Mouse (Mus musculus) G1E (cell line): ENCODE measurements around the gene Phox2a. TPM values are rescaled to one million over a fixed set of nuclear protein-coding genes. Genes with fewer than 3 reads are reported as not detected.

Experiments used
- ATAC-seq: 2 replicates; pipeline ENCODE4 v1.8.0; 2016; ENCODE audit warnings: mild to moderate bottlenecking; ENCODE audit not compliant: insufficient number of reproducible peaks, poor library complexity, low FRiP score, severe bottlenecking; ENCODE audit errors: extremely low read depth
- DNase-seq: peaks from one replicate; pipeline ENCODE4 v3.0.0; 2012; ENCODE audit warnings: low spot score
- H3K27me3 ChIP-seq: 2 replicates; pipeline ENCODE4 v1.6.1; 2012; ENCODE audit warnings: mild to moderate bottlenecking, low read length, inconsistent platforms; ENCODE audit not compliant: insufficient read depth
- H3K36me3 ChIP-seq: replicated peaks from 2 replicates; pipeline ENCODE3; 2012; ENCODE audit warnings: mild to moderate bottlenecking, inconsistent platforms
- H3K4me1 ChIP-seq: 2 replicates; pipeline ENCODE4 v1.6.1; 2012; ENCODE audit warnings: low read depth, low read length, inconsistent platforms, mixed read lengths; ENCODE audit not compliant: insufficient read depth
- H3K4me3 ChIP-seq: 2 replicates; pipeline ENCODE4 v1.5.1; 2012; ENCODE audit warnings: low read depth, mild to moderate bottlenecking, inconsistent platforms, low read length, moderate library complexity, mixed read lengths
- H3K9me3 ChIP-seq: replicated peaks from 2 replicates; pipeline ENCODE4 v1.6.1; 2012; ENCODE audit warnings: inconsistent platforms
- CTCF ChIP-seq: IDR thresholded peaks from 2 replicates; pipeline ENCODE4 v1.5.1; 2012; ENCODE audit warnings: low read depth, low read length, inconsistent platforms, mixed read lengths
- GATA1 ChIP-seq: IDR thresholded peaks from 2 replicates; pipeline ENCODE4 v1.6.1; 2012; ENCODE audit warnings: borderline replicate concordance, low read length, inconsistent platforms, mixed read lengths
- GATA2 ChIP-seq: IDR thresholded peaks from 2 replicates; pipeline ENCODE4 v1.6.1; 2012; ENCODE audit warnings: low read depth, low read length, inconsistent platforms, borderline replicate concordance
- POLR2AphosphoS5 ChIP-seq: IDR thresholded peaks from 2 replicates; pipeline ENCODE4 v1.6.1; 2012; ENCODE audit warnings: low read depth, low read length, inconsistent platforms; ENCODE audit not compliant: insufficient replicate concordance
- TAL1 ChIP-seq: conservative IDR thresholded peaks from 2 replicates; pipeline ENCODE4 v1.6.1; 2012; ENCODE audit warnings: low read depth, low read length, inconsistent platforms, mixed read lengths
- polyA plus RNA-seq: library from polyadenylated mRNA; stranded (reverse); fragments of >175 nt; gene quantifications from 2 replicates; pipeline ENCODE4 v1.2.3, GENCODE M21; 2012
- total RNA-seq, 2 experiments: library from RNA; stranded (forward) in 1 of 2; stranded (reverse) in 1 of 2; fragments of 200-1000 nt in 1 of 2; fragments of >200 nt in 1 of 2; fragmentation: Nextera tagmentation in 1 of 2; gene quantifications; 2 replicates each; pipeline ENCODE4 v1.2.3; 2014 to 2017

Gene Phox2a
- total and polyA plus RNA-seq, 3 experiments = 0.27 TPM; not detected in 2

DNA sequence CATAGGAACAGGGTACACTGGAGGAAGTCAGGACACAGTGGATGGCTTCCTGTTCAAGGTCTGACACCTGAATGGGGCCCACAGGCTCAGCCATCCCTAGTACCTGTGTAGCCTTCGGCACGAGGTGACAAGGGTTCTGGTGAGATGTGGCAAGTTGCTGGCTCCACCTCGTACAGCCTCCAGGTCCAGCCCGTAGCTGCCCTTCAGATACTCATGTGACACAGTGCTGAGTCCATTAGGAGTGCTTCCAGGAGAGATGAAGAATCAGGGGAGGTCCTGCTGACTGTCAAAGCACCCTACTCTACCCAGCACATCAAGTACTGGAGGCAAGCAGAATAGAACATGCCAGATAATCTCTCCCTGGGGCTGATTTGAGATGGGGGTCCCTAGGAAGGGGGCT lies 14.3 kb downstream of the Phox2a start:
- TF ChIP-seq GATA1 (no peak), POLR2AphosphoS5 (no peak), GATA2 (no peak), CTCF (no peak), TAL1 (no peak)
- no peaks in the 10 kb centered on the region for H3K27me3 ChIP-seq
- H3K4me1 ChIP-seq = peaks cover 16% of the 10 kb centered on the region
- ATAC-seq (no peak), DNase-seq (no peak)
- H3K4me3 ChIP-seq = no peak overlapping the region
- H3K9me3 ChIP-seq = no peaks in the 10 kb centered on the region
- peaks cover 79% of the 10 kb centered on the region for H3K36me3 ChIP-seq

DNA sequence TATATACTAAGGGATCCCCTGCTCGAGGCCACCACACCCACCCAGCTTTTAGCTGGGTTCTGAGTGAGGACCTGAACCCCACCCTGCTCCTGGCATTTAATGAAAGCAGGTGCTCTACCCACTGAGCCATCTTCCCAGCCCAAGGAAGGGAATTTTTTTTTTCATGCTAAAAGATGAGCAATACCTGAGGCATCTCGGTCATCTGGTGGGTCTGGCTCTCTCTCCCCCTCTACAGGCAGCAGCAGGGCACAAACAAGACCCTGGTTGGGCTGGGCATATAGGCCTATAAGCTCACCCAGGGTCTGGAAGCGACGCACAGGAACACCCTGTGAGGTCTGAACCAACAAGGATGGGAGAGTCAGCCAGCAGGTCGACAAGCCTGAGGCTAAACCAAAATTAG lies 15.2 kb downstream of the Phox2a start:
- TF ChIP-seq POLR2AphosphoS5 = no peak
- TF ChIP-seq CTCF = no peak
- no peak for TF ChIP-seq GATA2
- TF ChIP-seq GATA1 = no peak
- no peak for TF ChIP-seq TAL1
- no peak for ATAC-seq

DNA sequence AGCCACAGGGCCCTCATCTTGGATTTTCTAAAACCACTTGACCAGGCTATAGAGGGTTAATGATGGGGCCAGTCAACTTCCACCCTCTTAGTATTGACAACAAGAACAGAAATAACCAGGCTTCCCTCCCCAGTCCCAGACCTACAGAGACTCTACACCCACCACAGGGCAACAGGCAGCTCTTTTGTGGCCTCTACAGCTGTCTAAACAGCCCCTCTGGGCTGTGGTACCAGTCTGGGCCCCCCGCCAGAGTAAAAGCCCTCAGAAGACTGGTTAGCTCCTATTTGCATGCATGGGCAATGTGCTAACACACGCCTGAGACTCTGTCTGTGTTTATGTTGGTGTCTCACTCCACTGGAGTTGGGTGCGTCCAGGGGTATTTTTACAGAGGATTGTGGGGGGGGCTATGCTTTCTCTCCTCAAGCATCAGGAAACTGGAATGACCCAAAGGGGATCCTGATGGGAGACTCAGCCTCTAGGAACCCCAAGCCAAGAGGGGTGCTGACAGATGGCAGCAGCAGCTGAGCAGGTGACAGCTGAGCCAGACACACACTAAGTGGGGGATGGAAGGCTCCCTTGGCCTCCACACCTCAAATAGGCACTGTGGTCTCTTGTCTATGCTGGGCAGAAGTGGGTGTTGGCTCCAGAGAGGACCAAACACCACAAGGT lies 15.9 kb downstream of the Phox2a start:
- Histone ChIP-seq H3K27me3 (peaks cover 8% of the 10 kb centered on the region), H3K4me3 (no peak overlapping the region), H3K36me3 (peaks cover 62% of the 10 kb centered on the region), H3K9me3 (no peaks in the 10 kb centered on the region), H3K4me1 (peaks cover 26% of the 10 kb centered on the region)
- DNase-seq = no peak
- ATAC-seq = no peak
- no peak for TF ChIP-seq GATA2
- TF ChIP-seq GATA1 = no peak
- no peak for TF ChIP-seq TAL1
- no peak for TF ChIP-seq POLR2AphosphoS5
- no peak for TF ChIP-seq CTCF

More for the DNA sequence above, 15.2 kb downstream of the Phox2a start:
- Histone ChIP-seq H3K4me3 (no peak overlapping the region), H3K27me3 (peaks cover 5% of the 10 kb centered on the region), H3K4me1 (peaks cover 26% of the 10 kb centered on the region), H3K9me3 (no peaks in the 10 kb centered on the region), H3K36me3 (peaks cover 69% of the 10 kb centered on the region)
- DNase-seq = no peak

DNA sequence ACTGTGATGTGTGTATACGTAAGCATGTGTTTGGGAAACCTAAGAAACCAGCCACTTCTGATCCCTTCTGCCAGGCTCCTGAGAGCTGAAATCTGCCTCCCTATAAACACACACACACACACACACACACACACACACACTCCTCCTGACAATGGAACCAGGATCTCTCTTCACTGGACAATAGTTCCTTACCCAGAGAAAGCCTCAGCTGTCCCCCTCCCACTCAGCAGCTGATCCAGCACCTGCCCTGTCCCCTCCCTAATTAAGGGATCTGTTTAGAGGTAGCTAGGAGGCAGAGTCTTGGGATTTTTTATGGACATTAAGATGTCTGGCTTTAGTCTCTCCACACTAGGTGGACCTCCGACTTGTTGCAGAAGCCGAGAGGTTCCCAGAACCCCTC lies 16.8 kb downstream of the Phox2a start:
- no peak for DNase-seq
- ATAC-seq = no peak
- Histone ChIP-seq H3K9me3 (no peaks in the 10 kb centered on the region), H3K4me3 (no peak overlapping the region), H3K27me3 (peaks cover 8% of the 10 kb centered on the region), H3K36me3 (peaks cover 54% of the 10 kb centered on the region), H3K4me1 (peaks cover 26% of the 10 kb centered on the region)
- no peak for TF ChIP-seq GATA1
- no peak for TF ChIP-seq TAL1
- TF ChIP-seq CTCF = no peak
- no peak for TF ChIP-seq GATA2
- no peak for TF ChIP-seq POLR2AphosphoS5

DNA sequence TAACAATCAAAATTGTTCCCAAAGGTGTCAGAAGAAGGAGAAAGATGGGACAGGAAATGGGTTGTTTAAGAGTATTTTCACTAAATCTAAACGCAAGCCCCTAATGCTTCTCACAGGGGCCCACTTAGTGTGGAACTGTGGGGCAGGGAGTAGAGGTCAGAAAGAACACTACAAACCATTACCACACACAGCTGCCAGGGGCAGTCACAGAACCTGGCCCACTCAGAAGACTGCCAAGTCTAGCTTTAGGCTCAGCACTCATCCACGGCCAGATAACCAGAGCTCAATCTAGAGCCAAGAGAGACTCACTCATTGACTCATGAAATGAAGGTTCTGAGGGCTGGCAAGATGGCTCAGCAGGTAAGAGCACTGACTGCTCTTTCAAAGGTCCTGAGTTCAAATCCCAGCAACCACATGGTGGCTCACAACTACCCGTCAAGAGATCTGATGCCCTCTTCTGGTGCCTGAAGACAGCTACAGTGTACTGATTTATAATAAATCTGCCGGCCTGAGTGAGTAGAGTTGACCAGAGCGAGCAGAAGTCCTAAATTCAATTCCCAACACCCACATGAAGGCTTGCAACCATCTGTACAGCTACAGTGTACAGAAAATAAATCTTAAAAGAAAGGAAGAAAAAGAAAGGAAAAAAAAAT lies 17.5 kb downstream of the Phox2a start:
- no peaks in the 10 kb centered on the region for H3K9me3 ChIP-seq
- no peak for ATAC-seq
- no peak for DNase-seq
- no peak overlapping the region for H3K4me3 ChIP-seq
- peaks cover 26% of the 10 kb centered on the region for H3K4me1 ChIP-seq
- H3K27me3 ChIP-seq = peaks cover 12% of the 10 kb centered on the region
- TF ChIP-seq GATA1 (no peak), TAL1 (no peak), CTCF (no peak), GATA2 (no peak), POLR2AphosphoS5 (no peak)
- H3K36me3 ChIP-seq = peaks cover 48% of the 10 kb centered on the region

DNA sequence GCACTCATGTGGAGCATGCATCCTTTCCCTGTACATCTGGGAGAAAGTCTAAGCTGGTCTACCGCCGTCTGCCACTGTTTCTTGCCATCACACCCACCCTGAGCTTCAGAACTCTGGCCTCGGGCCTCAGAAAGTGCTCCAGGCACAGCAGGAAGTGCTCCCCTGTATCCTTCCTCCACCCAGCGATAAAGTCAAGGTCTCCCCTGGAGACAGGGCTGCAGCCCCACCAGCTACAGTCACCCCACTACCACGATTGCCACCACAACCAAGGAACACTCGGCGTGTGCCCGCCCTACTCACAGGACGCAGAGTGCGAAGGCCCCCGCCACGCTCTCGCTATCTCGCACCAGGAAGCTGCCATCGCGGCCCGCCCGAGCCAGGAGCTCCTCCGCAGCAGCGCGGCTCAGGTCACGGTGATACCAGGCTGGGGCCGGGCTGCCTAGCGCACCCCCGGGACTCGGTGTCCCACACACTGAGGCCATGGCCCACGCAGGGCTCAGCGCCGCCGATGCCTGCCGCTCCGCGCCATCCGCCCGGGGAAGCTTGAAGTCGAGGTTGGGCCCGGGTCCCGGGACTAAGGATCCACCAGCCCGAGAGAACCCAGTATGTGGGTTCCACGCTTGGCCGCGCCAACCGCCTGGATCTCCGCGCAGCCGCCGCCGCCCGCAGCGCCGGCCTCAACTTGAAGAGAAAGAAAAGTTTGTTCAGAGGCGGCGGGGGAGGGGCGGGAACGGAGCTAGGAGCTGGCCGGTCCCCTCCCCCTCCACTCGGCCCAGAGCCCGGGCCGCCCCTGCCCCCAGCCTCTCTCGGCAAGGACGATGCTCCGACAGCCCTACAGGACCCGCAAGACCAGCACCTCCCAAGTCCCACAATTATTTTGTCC lies 18.4 kb downstream of the Phox2a start:
- ATAC-seq (peak; percentile 38; the same call in 1 of the 2 replicates), DNase-seq (peak; percentile 36)
- no peak for TF ChIP-seq GATA2
- no peak for TF ChIP-seq CTCF
- no peak for TF ChIP-seq POLR2AphosphoS5
- no peak for TF ChIP-seq TAL1
- no peak for TF ChIP-seq GATA1
- Histone ChIP-seq H3K9me3 (no peaks in the 10 kb centered on the region), H3K36me3 (peaks cover 38% of the 10 kb centered on the region), H3K27me3 (peaks cover 15% of the 10 kb centered on the region), H3K4me3 (peak overlapping the region; percentile 80), H3K4me1 (peaks cover 26% of the 10 kb centered on the region)
